16 mouse cellular contexts compared by ENCODE assay signal in the genomic region with DNA sequence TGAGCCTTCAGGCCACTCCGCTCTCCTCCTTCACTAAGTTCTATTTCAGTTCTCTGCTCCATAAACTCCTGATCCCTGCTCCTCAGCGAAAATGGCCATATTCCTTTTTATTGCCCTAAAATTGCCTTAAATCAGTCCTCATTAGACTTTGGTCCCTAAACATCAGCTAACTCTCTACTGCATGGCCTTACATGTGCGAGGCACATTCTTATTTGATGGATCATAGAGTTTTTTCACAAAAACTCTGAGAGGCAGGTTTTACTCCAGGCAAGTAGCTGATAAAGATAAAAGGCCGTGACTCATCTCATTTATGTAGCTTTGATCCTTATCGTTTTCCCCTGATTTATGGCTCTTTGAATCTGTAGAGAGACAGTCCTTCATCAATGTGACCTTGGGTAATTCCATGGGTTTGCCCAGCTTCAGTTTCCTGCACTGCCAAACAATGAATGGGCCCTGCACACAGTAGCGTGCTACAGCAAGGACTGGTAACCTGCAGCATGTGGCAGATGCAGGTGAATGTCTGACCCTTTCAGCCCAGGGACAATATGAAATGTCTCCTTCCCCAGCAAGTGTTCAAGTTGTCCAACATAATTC.
"Had no signal": no experiment of that assay in that cellular context is flagged by ENCODE, and none has a peak within 500 bp of the region (broad histone marks: within the 10 kb centered on the region; RNA-seq: fewer than 3 reads in every experiment).

No protein-coding gene starts in this region.

- H3K27me3 ChIP-seq: liver, embryonic 13.5 days; midbrain, embryonic 12.5 days; neural tube, embryonic 13.5 days had no signal

- H3K9ac ChIP-seq: liver, embryonic 13.5 days; midbrain, embryonic 12.5 days; neural tube, embryonic 13.5 days had no signal

- DNase-seq: kidney, postnatal 25 days; layer of hippocampus, postnatal 36 days; liver, embryonic 13.5 days; lung, adult 2 months; lung, postnatal 14 days; lung, postnatal 4 days; retina, postnatal 1 day; thymus, adult 18-20 months; thymus, postnatal 36 days had no signal

- H3K9me3 ChIP-seq: liver, embryonic 13.5 days; midbrain, embryonic 12.5 days; neural tube, embryonic 13.5 days had no signal

- H3K27ac ChIP-seq: kidney, postnatal 0 days; layer of hippocampus, adult 2 months; left cerebral cortex, adult 2 months; liver, embryonic 13.5 days; midbrain, embryonic 12.5 days; neural tube, embryonic 13.5 days had no signal

- ATAC-seq: midbrain, embryonic 16.5 days had no signal

- H3K4me2 ChIP-seq: liver, embryonic 13.5 days; midbrain, embryonic 12.5 days; neural tube, embryonic 13.5 days had no signal

- H3K4me3 ChIP-seq: layer of hippocampus, adult 2 months; left cerebral cortex, adult 2 months; liver, embryonic 13.5 days; midbrain, embryonic 12.5 days; myocyte; neural tube, embryonic 13.5 days had no signal

- H3K4me1 ChIP-seq: liver, embryonic 13.5 days; neural tube, embryonic 13.5 days had no signal

- H3K36me3 ChIP-seq: liver, embryonic 13.5 days; midbrain, embryonic 12.5 days; neural tube, embryonic 13.5 days had no signal
